Mouse (Mus musculus) forebrain, embryonic 12.5 days (tissue): Measurements from ENCODE around the gene Rac2. TPM values are rescaled to one million over a fixed set of nuclear protein-coding genes. Genes with fewer than 3 reads are reported as not detected.

Experiments used
- ATAC-seq: fragments of 200-750 bp; cut with Nextera tagmentation; 2 replicates; pipeline ENCODE4 v1.8.0; 2017; ENCODE audit warnings: moderate TSS enrichment; ENCODE audit not compliant: low FRiP score
- H3K27ac ChIP-seq: fragments of 300-500 bp; sonication (generic); 2 replicates; pipeline ENCODE4 v1.5.1; 2016; ENCODE audit warnings: mild to moderate bottlenecking
- H3K27me3 ChIP-seq: fragments of 300-500 bp; sonication (generic); 2 replicates; pipeline ENCODE4 v1.6.1; 2016; ENCODE audit warnings: mild to moderate bottlenecking
- H3K36me3 ChIP-seq: fragments of 300-500 bp; sonication (generic); replicated peaks from 2 replicates; pipeline ENCODE4 v1.6.1; 2016; ENCODE audit warnings: mild to moderate bottlenecking
- H3K4me1 ChIP-seq: fragments of 300-500 bp; sonication (generic); 2 replicates; pipeline ENCODE4 v1.6.1; 2016
- H3K4me2 ChIP-seq: fragments of 300-500 bp; sonication (generic); 2 replicates; pipeline ENCODE4 v1.6.1; 2016; ENCODE audit warnings: mild to moderate bottlenecking, moderate library complexity
- H3K4me3 ChIP-seq: fragments of 300-500 bp; sonication (generic); replicated peaks from 2 replicates; pipeline ENCODE4 v1.5.1; 2016; ENCODE audit warnings: mild to moderate bottlenecking
- H3K9ac ChIP-seq: fragments of 300-500 bp; sonication (generic); 2 replicates; pipeline ENCODE4 v1.6.1; 2016; ENCODE audit warnings: mild to moderate bottlenecking
- H3K9me3 ChIP-seq: fragments of 300-500 bp; sonication (generic); 2 replicates; pipeline ENCODE4 v1.6.1; 2016
- WGBS: fragments of 180-500 bp; shearing (Covaris S2); methylation state at CpG from one replicate; pipeline ENCODE4 v1.1.7; 2016; 5-methylcytosine and 5-hydroxymethylcytosine counted together
- polyA plus RNA-seq: library from polyadenylated mRNA; unstranded; fragments of >200 nt; fragmentation: Nextera tagmentation; extraction: Ambion mirVana; gene quantifications from 2 replicates; pipeline ENCODE4 v1.2.1, GENCODE M21; 2016

Gene Rac2
- polyA plus RNA-seq, 1 experiment from 2014 or later, result 4.6 TPM

DNA sequence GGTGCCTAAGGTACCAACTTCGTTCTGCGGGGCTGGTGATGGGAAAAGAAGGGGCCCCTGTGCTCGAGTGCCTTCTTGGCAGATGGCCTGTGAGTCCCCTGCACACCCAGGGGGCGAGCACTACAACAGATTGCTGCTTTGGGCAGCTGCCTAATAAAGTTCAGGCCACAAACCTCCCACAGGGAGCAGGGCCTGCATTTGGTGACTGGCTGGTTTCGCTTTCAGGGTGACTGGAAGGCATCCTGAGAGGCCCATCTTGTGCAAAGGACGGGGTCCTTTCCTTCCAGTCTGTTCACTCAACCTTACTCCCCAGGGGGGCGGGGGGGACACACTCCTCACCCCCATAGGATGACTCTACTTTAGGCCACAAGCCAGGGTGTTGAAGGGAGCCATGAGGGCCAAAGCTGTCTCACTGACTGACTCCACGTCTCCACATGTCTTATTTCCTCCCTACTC lies 62.4 kb downstream of the Rac2 start:
- H3K4me1 ChIP-seq, result peaks cover 7% of the 10 kb centered on the region
- no peak for ATAC-seq
- no peaks in the 10 kb centered on the region; the same call in 1 of the 2 replicates for H3K27me3 ChIP-seq
- no peak overlapping the region for H3K27ac ChIP-seq
- H3K4me3 ChIP-seq, result no peak overlapping the region
- no peaks in the 10 kb centered on the region for H3K36me3 ChIP-seq
- WGBS, result 75% methylated on average over 8 of the region's 8 CpGs
- H3K9me3 ChIP-seq, result no peaks in the 10 kb centered on the region
- no peak overlapping the region for H3K4me2 ChIP-seq
- H3K9ac ChIP-seq, result 0 out of 2 replicates have a peak overlapping the region, but pooled peaks have one; percentile 13

DNA sequence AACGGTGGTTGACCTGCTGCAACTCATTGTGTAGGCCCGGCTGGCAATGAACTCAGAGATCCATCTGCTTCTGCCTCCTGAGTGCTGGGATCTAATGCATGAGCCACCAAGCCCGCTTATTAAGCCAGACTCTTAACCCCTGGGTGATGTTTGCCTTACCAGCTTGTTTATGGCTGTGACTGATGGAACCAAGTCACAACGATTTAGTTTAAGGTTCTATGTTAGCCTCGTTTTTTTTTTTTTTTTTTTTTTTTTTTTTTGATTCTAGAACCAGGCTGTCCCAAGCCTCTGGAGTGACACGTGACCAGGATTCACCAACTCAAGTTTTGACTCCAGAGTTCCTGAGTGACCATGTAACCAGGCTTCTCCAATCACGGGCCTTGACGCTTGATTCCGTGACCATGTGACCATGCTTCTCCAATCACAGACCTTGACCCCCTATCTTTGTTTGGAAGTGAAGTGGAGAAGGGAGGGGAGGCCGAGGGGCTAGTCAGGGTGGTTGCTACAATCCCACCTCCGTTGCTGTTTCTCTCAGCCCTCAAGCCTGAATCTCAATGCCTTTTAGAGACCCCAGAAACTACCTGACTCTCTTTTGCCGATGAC lies 63.2 kb downstream of the Rac2 start:
- Histone ChIP-seq H3K4me1 (peaks cover 7% of the 10 kb centered on the region), H3K4me3 (no peak overlapping the region), H3K36me3 (no peaks in the 10 kb centered on the region), H3K27ac (no peak overlapping the region), H3K9ac (no peak overlapping the region), H3K9me3 (no peaks in the 10 kb centered on the region), H3K27me3 (no peaks in the 10 kb centered on the region; the same call in 1 of the 2 replicates), H3K4me2 (no peak overlapping the region)
- no peak for ATAC-seq
- 45% methylated on average over 12 of the region's 12 CpGs for WGBS

Other genes with a start within 250 kb of the Rac2 start
- gene Csf2rb, start 247.0 kb downstream of the Rac2 start, polyA plus RNA-seq, result 0.90 and 0.91 TPM in 2 replicates
- gene Tex33, start 176.9 kb downstream of the Rac2 start, polyA plus RNA-seq, result not detected in 2 replicates
- gene Tst, start 166.9 kb downstream of the Rac2 start, polyA plus RNA-seq, result 10.1 and 10.3 TPM in 2 replicates
- gene Mpst, start 166.4 kb downstream of the Rac2 start, polyA plus RNA-seq, result 1.7 and 2.8 TPM in 2 replicates
- gene Kctd17, start 144.2 kb downstream of the Rac2 start, polyA plus RNA-seq, result 67.3 and 79.6 TPM in 2 replicates
- 0.43 and 1.3 TPM in 2 replicates for gene Tmprss6, start 104.1 kb downstream of the Rac2 start, polyA plus RNA-seq
- gene Il2rb, start 77.5 kb downstream of the Rac2 start, polyA plus RNA-seq, result not detected in 2 replicates
- 6.2 and 7.6 TPM in 2 replicates for gene C1qtnf6, start 41.4 kb downstream of the Rac2 start, polyA plus RNA-seq
- 0.32 and 0.35 TPM in 2 replicates for gene Sstr3, start 28.1 kb downstream of the Rac2 start, polyA plus RNA-seq
- gene Cyth4, start 24.3 kb upstream of the Rac2 start, polyA plus RNA-seq, result 3.5 and 4.5 TPM in 2 replicates
- 1.2 TPM in 2 replicates for gene Elfn2, start 146.0 kb upstream of the Rac2 start, polyA plus RNA-seq
- 137 and 147 TPM in 2 replicates for gene Mfng, start 200.7 kb upstream of the Rac2 start, polyA plus RNA-seq
- 2.0 and 2.1 TPM in 2 replicates for gene Card10, start 230.3 kb upstream of the Rac2 start, polyA plus RNA-seq